Mouse (Mus musculus) urinary bladder, adult 2 months (tissue): ENCODE measurements around the gene Casc4. TPM values are rescaled to one million over a fixed set of nuclear protein-coding genes. Genes with fewer than 3 reads are reported as not detected.

Source experiments
- DNase-seq: peaks from one replicate; pipeline ENCODE4 v3.0.0; 2022; ENCODE audit warnings: low spot score
- polyA plus RNA-seq: library from polyadenylated mRNA; depleted of rRNA; stranded (reverse); fragments of >200 nt; gene quantifications from 2 replicates; pipeline ENCODE4 v1.2.3, GENCODE M21; 2012; rRNA removed

Gene Casc4
- polyA plus RNA-seq, result 10.0 and 17.7 TPM in 2 replicates

DNA sequence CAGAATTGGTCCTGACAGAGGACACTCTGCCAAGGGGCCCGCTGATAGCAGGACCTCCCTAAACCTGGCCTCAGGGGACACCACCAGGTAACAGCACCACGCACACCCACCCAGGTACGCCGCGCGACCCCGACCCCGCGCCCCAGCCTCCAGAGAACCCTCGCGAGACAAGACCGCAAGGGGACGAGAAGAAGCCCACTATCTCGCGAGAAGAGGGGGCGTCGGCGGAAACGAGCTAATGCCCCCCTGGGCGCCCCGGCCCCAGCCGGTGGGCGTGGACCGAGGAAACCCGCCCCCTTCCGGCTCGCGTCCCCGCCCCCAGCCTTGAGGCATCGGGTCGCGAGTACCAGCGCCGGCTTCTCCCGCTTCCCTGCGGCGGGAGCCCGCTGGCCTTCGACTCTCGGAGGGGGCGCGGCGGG is at the start of gene Casc4:
Casc4 (plus strand) TSS at position 339 of the 419 bp plus-strand sequence.
- DNase-seq, result peak; percentile 65

DNA sequence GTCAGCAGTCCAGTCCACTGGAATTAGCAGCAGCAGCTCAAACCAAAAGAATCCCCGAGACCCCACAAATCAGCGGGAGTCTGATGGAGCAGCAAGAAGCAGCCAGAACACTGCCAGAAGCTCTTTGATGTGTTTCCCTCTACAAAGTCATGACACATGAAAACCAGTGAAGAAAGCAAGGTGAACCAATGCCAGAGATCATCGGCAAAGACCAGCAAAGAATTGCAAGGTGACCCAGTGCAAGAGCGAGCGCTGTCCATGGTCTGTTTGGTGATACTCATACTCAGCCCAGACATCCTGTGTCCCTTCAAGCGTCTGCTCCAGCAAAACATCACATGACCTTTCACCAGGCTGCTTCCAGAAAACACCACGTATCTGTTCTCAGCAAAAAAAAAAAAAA is 45.0 kb upstream of the Casc4 start:
- no peak for DNase-seq

DNA sequence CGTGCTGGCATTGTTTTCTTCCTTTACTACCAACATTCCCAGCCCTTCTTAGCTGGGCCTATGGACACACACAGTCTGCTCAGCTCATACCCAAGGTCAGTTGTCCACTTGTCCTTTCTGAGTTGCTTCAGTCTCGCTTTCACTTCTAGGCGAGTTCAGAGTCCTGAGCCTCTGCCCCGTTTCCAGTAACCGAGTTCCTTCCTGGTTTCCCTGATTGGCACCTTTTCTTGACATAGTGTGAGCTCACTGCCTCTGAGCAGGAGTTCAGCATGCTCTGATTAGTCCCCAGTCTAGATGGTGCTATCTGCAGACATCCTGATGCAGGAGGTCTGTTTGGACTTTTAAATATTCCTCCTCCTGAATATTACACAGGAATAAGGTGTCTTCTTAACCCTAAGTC is 42.1 kb upstream of the Casc4 start:
- no peak for DNase-seq

DNA sequence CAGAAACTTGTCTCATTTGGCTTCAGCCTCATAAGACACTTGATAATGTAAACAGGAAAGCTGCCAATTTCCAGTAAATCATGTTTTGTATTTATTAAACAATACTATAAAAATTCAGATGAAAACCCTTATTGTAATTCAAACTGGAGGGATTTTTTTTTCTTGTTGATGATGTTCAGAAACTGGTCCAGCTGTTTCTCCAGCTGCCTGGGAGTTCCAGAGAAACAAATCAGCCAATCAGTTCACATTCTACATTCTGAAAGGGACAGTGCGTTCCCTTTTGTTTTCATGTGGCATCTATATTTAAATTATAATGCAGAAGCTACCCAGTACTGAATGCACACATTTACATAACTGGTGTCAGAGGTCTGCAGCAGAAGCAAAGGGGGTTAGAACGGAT is 40.6 kb upstream of the Casc4 start:
- no peak for DNase-seq

DNA sequence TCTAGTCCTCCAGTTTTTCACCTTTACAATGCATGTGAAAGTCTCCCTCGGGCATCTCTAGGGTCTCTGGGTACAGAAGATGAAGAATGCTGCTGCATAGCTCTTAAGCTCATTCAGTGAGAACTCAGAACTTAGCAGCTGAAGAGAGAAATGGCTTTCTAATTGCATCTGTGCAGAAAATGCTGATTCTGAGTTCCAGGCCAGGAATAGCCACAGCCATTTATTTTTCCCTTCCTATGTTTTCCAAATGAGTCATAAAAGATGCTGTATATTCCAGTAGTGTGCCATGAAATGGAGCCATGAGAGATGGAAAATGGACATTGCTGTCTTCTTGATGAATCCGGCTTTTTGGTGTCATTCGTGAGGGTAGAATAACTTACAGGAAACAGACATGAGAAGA is 38.4 kb upstream of the Casc4 start:
- no peak for DNase-seq

DNA sequence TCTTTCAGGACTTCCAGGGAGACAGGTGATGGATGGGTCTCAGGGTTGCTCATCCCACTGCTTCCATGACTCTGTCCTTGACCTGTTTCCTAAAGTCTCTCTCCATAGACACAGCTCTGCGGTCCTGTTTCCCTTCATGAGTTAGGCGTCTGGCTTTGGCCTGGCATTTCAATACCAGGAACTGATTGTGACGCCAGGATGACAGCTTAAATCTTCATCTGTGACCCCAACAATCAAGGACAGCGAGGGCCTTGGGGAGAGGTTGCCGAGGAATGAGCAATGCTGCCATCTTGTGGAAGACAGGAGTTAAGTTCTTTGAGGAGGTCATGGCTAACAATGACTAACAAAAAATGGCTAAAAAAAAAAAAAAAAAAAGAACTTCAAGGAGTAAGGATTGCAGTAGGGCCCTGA is 34.3 kb upstream of the Casc4 start:
- DNase-seq, result peak; percentile 19

DNA sequence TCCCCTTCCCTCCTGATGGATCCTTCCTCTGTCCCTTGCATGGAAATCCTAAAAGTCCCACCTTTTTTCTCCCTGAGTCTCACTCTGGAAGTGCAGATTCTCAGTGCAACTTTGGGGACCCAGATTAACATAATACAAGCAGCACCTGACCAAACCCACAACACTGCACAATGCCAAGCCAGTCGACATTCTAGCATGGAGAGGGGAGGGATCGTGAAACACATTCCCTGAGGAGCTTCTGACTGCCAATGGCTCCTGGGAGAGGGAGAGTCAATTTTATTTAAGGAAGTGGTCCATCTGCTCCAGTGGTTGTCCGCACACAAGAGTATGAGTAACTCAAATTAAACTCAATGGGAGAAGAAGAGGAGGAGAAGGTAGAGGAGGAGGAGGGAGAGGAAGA is 31.8 kb upstream of the Casc4 start:
- DNase-seq, result no peak

DNA sequence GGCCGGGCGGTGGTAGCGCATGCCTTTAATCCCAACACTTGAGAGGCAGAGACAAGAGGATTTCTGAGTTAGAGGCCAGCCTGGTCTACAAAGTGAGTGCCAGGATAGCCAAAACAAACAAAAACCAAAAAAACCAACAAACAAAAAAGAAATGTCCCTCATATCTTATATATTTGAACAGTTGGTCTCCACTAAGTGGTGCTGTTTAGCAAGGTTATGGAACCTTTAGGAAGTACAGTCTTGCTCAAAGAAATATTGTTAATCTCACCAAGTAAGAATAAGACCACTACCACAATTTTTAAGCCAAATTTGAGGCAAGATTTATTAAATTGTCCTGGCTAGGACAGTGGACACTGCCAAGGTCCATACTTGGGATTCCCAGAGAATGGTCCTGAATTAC is 25.3 kb upstream of the Casc4 start:
- no peak for DNase-seq

DNA sequence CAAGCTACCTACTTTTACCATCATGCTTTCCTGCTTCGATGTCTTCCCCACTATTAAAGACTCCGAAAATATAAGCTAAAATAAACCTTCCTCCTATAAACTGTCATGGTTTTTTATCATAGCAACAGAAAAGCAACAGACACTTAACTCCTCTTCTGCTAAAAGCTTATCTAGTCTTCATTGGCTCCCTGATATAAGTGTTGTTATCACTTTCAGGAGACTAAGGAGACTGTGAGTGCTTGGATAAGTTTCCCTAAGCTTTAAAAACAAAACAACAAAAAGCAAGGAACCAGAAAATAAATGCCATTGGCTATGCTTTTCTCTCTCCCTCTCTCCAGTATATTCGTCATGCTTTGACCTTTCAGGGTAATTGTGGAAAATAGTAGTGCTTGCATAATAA is 24.5 kb upstream of the Casc4 start:
- no peak for DNase-seq

DNA sequence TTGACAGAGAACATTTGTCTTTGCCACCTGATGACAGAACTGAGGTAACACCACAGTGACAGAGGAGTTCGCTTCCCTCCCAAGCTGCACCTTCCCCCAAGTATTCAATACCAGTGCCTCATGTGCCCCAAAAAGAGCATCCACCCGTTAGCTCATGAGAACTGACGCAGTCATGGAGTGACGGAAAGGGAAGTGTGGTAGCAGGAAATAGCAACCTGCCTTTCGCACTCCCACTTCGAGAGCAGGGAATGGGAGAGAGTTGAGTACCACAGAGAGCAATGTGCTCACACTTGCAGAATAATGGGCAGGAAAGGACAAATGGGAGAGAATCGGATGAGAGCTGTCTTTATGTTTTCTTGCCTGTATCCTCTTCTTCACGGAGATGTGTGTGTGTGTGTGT is 20.7 kb upstream of the Casc4 start:
- DNase-seq, result no peak

DNA sequence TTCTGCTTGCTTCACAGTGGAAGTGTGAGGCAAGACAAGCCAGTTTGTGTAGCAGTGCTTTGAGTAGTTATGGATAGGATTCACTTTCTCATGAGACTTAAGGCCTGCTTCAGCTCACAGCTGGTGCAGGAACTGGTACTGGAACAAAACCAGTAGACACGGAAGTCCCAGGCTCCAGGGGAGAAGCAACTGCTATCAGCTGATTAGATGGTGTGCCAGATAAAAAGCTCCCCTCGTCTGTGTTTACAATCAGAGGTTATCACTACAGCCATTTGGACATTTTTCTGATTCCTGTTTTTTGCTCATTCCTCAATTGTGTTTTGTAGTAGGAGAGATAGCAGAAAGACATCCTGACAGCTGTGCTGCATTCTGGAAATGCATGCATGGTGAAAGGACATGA is 14.7 kb upstream of the Casc4 start:
- no peak for DNase-seq

DNA sequence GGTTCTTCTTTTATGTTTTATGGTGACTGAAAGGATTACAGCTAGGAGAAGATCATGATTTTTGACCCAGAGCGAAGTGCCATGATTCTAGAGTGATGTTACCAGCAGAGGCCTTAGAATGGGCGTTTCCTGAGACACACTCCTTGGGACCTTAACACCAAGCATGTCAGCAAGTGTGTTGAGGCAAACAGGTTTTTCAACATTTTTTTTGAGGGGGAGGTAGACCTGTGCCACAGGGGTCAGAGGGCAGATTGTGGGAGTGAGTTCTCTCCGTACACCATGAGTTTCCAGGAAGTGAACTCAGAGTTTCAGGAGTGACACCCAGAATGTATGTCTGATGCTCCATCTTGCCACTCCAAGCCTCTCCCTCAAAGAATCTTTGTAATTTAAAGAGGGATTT is 12.8 kb upstream of the Casc4 start:
- DNase-seq, result no peak

DNA sequence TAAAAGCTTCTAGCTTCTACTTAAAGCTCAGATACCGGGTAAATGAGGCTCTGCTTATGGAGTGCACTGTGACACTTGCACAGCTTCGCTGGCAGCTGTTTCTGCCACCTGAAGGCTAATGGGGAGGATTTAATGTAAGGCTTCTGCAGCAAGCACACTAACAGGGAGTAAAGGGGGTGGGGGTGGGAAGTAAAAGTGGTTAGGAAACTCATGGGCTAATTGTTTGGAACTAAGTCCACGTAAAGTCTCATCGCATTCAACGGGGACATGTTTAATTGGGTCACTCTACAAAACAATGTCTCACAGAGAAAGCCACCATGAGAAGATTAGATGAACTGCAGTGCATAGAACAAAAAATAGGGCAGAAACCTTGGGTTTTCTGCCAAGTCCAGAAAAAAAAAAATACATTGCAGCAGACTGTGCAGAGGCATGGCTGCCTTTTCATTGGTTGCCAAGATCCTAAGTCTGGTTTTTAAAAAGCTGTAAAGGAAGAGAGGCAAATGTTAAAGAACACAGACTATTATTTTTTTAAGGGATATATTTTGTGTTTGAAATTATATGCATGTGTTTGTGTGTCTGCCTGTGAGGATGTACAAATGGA is 7.3 kb upstream of the Casc4 start:
- no peak for DNase-seq

DNA sequence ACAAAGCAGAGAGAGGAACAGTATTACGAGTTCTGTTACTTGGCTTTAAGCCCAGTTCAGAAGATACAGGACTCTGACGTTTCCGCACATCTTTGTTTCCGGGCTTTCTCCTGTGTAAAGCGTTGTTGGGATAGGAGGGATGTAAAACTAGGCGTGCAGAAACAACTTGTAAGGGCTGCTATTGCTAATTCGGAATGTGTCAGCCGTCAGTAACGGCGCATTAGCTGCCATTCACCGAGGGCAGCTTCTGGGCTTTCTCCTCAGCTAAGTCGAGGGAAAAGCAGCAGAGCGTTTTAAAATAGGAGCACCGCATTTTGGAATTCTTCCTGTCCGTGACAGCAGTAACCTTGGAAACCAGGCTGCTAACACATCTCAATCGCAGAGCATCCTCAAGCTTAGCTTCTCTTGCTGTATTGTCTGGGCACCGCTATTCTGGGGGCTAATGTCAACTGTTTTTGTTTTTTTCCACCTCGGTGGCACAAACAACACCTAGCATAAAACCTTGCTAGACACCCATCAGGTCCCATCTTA is 634 bp upstream of the Casc4 start:
- no peak for DNase-seq

DNA sequence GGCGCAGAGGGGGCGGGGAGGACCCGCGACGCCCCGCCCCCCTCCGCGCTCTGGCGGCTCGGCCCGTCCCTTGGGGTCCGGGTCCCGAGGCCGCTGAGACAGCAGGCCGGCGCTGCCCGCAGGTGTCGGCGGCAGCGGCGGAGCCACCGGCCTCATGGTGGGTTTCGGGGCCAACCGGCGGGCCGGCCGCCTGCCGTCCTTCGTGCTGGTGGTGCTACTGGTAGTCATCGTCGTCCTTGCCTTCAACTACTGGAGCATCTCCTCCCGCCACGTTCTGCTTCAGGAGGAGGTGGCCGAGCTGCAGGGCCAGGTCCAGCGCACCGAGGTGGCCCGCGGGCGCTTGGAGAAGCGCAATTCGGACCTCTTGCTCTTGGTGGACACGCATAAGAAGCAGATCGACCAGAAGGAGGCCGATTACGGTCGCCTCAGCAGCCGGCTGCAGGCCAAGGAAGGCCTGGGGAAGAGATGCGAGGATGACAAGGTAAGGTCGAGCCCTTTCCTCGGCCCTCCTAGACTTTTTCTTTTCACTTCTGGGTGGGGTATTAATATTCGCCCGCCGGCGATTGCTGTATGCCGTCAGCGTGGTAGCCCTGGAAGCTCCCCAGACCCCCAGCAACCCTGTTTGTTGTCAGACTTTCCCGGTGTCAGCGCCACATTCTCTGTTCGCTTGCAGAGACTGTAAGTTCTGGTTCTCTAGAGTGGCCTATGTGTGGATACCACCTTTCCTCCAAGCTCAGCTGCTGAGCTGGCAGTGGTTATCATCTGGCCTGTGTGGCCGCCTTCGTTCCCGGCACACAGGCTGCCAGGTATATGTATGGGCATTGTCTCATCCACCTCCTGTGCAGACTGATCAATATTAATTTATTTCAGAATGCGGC is 520 bp downstream of the Casc4 start:
- DNase-seq, result no peak

DNA sequence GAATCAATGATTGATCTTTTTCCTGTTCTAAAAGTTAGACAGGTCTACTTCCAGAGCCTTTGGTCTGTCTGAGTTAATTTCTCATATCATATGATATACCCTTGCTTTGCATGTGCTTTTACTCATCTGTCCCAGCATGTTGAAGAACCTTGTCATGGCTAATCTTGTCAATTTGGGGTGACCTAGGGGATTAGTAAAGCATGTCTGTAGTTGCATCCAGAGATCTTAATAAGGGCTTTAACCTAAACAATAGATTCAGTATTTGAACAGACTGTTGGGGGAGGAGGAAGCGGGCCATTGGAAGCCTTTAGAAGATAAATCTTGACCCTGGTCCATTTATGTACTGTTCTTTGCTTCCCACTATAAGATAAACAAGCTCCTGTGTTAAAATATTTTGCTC is 12.7 kb downstream of the Casc4 start:
- DNase-seq, result no peak

DNA sequence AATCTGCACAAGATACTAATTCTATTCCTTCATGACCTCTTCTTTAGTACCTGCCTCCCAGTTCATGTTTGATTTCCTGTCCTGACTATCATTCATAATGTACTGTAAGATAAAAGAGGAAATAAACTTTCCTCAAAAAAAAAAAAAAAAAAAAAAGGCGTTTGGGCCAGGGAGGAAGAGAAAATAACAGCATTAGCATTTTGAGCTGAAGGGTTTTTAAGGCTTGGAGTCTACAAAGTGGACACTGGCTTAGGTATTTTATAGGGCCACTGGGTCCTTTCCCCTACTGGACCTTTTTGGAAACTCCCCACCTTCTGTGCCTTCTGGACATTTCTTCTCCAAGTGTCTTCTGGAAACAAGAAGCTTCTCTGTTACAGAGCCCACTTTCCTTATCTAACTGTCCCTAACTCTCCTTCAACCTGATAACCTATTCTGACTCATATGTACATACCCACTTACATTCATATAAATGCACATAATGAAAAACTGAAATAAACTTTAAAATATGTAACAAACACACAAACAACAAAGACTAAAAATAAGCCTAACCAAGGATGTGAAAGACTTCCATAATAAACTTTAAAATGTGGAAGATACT is 18.8 kb downstream of the Casc4 start:
- no peak for DNase-seq

DNA sequence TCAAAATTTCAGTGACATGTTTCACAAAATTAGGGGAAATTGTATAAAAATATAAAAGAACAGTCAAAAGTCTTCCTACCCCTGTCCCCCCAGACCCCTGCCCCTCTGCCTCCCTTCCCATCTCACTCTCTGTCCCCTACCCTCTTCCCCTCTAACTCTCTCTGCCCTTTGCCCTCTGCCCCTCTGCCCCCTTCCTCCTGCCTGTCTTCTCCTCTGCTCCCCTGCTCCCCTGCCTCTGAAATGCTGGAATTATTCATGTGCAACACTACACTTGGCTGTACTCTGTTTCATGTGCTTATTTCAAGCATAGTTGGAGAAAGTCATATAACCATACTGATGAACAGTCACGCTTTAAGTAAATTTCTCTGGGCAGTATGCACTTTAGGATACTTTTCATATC is 19.6 kb downstream of the Casc4 start:
- DNase-seq, result no peak

DNA sequence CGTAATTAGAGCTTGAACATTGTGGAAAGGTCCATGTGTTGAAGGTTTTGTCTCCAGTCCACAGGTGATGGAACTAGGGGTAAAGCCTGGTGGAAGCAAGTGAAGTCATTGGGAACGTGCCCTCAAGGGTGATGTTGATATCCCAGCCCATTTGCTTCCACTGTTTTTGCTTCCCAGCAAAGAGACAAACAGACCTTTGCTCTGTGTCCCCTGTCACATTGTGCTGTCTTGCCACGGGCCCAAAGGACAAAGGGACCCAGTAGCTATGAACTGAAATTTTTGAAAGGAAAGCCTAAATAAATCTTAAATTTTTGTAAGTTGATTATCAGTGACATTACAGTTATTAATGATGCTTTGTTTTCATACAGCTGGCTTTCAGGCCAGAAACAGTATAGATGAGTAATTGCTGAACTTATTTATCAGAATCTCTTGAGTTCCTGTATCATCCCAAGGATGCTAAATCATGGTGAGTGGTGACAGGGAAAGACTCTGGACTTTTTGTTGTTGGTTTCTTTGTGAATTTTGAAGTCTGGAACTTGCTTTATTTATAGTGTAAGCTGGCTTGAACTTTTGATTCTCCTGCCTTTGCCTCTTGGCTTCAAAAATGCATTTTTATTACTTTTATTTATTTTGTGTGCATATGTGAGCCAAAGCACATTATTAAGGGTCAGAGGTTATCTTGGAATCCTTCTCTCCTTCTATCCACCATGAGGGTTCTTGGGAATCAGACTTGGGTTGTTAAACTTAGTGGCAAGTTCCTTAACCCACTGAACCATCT is 22.1 kb downstream of the Casc4 start:
- DNase-seq, result no peak

DNA sequence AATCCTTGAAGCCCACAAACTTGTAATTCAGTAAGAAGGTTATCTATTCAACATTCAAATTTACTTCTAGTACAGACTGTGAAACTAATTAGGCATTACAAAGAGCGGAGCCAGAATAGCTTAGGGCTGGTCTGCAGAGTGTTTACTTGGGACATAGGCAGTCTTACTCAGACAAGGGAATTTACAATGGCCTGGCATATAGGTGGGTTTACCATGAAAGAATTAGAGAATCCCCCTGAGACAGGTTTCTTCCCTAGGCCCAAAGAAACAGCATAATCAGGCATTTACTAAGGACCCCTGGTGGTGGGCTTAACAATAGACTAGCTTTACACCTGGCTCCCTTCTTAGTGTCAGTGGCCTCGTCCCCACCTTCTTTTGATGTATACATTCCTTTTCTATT is 28.5 kb downstream of the Casc4 start:
- no peak for DNase-seq

DNA sequence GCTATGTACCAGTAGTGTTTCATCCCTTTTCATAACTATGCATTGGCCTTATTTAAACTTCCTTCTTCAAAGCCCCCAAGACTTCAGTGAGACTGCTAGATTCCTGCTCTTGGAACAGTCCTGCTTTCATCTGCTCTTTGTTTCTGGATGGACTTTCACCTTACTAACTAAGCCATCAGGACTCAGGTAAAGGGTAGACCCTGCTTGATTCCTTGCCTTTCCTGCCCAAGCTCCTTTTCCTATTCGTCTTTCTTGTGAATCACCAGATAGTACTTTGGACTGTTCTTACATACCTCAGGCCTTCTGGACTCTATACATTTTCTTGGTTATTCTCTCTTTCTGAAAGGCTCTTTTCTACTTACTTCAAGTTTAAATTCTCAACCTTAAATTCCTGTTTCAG is 30.1 kb downstream of the Casc4 start:
- DNase-seq, result no peak

DNA sequence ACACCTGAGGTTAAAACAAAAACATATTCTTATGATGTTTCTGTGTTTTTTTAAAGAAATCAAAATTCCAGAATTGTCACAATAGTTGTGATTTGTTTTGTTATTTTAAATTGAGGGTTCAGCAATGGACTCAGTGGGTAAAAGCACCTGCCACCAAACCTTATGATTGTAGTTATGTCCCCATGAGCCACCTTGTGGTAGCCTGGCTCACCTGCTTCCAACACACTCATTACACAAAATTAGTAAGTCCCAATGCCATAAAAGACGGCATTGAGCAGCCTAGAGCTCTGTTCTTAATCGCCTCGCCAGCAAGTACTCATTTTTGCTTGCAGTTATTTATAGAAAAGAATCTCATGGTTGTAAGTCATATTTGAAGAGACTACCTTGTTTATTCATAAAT is 43.2 kb downstream of the Casc4 start:
- no peak for DNase-seq
